Mouse (Mus musculus): ENCODE results near the gene Gm21876. TPM values are rescaled to one million over a fixed set of nuclear protein-coding genes. Genes with fewer than 3 reads are reported as not detected.
"Not testable (repeated sequence)": the region's sequence is repeated elsewhere in the genome, so short reads cannot be mapped to it uniquely, and the experiment has no call there.

The Gm21876 gene
- polyA plus RNA-seq (2015; fragmentation: Nextera tagmentation; extraction: Ambion mirVana) = not detected in 2 replicates

DNA sequence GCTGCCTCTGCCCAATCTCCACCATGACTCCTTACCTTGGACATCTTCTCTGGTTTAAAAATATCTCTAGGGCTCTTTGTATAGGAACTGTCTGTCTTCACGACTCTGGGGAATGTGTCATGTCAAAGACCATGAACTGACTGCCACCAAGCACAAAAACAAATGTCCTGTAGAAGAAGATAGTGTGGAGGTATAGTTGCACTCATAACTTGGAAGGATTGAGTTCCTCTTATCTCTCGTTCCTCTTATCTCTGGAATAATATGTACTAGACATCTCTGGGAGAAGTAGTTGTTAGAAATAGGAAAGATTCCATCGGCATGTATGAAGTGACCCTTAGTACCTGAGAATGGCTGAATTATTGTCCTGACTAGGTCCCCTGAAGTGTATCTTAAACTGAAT is at the start of gene Gm21876:
Gm21876 (minus strand) TSS at position 101 of the 400 bp plus-strand sequence.
- ATAC-seq (ENCODE audit: extremely low read depth, insufficient number of reproducible peaks, low FRiP score, low TSS enrichment) = no peak
- Histone ChIP-seq H3K27me3 (replicated peaks) (no peaks in the 10 kb centered on the region), H3K27ac (replicated peaks) (no peak within 1 kb of the TSS), H3K9ac (no peak within 1 kb of the TSS), H3K36me3 (no peaks in the 10 kb centered on the region), H3K4me2 (no peak within 1 kb of the TSS), H3K4me1 (no peaks in the 10 kb centered on the region), H3K9me3 (no peaks in the 10 kb centered on the region), H3K4me3 (no peak within 1 kb of the TSS)
- 58% methylated on average over 3 of the region's 3 CpGs for WGBS

DNA sequence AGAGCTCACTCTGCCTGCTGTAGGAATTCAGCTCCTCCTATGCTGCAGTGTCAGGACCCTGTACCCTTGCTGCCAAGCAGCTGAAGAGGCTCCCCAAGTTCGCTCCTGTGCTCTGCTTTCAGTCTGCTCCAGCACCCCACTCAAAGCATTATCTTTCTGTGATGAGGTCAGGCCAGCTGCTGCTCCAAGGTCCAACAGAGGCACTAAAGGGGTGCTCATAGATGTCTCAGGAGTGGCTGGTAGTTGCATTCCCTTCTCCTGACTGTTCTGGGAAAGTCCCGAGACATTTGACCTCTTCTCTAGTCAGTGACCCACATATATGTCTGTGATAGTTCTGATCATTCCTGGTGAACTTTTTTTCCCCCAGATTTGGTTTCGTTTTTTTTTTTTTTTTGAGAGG is 45.0 kb upstream of the Gm21876 start:
- H3K9me3 ChIP-seq = no peaks in the 10 kb centered on the region
- H3K9ac ChIP-seq = no peak overlapping the region
- no peak for ATAC-seq (ENCODE audit: extremely low read depth, insufficient number of reproducible peaks, low FRiP score, low TSS enrichment)
- H3K36me3 ChIP-seq = no peaks in the 10 kb centered on the region
- no peaks in the 10 kb centered on the region for H3K4me1 ChIP-seq
- H3K27me3 ChIP-seq (replicated peaks) = no peaks in the 10 kb centered on the region
- 50% methylated on average over 3 of the region's 3 CpGs for WGBS
- H3K4me3 ChIP-seq = no peak overlapping the region
- H3K4me2 ChIP-seq = no peak overlapping the region
- no peak overlapping the region for H3K27ac ChIP-seq (replicated peaks)

DNA sequence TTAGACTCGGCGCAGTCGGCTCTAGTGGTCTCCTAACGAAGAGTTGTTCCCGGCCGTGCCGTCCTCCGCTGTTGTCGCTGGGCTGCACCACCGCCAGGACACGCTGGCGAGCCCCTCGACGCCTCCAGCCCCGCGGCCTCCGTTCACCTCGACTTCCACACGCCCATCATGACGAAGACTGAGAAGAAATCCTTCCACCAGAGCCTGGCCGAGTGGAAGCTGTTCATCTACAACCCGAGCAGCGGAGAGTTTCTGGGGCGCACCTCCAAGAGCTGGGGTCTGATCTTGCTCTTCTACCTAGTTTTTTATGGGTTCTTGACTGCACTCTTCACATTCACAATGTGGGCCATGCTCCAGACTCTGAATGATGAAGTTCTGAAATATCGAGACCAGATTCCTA is 28.8 kb downstream of the Gm21876 start:
- not testable (repeated sequence) for H3K36me3 ChIP-seq; H3K9ac ChIP-seq; H3K27me3 ChIP-seq (replicated peaks); H3K4me3 ChIP-seq; H3K27ac ChIP-seq (replicated peaks); ATAC-seq (ENCODE audit: extremely low read depth, insufficient number of reproducible peaks, low FRiP score, low TSS enrichment); H3K4me1 ChIP-seq; H3K4me2 ChIP-seq; H3K9me3 ChIP-seq
- WGBS = 88% methylated on average over 25 of the region's 25 CpGs

Other genes starting within 250 kb of the Gm21876 start
- 2.5 and 3.8 TPM in 2 replicates for gene Cfp, start 244.1 kb downstream of the Gm21876 start, polyA plus RNA-seq (2015; fragmentation: Nextera tagmentation; extraction: Ambion mirVana)
- gene Elk1, start 225.0 kb downstream of the Gm21876 start, polyA plus RNA-seq (2015; fragmentation: Nextera tagmentation; extraction: Ambion mirVana) = 9.9 and 11.1 TPM in 2 replicates
- 46.6 and 56.5 TPM in 2 replicates for gene Uxt, start 213.6 kb downstream of the Gm21876 start, polyA plus RNA-seq (2015; fragmentation: Nextera tagmentation; extraction: Ambion mirVana)
- gene Zfp182, start 113.3 kb downstream of the Gm21876 start, polyA plus RNA-seq (2015; fragmentation: Nextera tagmentation; extraction: Ambion mirVana) = 3.3 and 3.5 TPM in 2 replicates
- gene Spaca5, start 107.2 kb downstream of the Gm21876 start, polyA plus RNA-seq (2015; fragmentation: Nextera tagmentation; extraction: Ambion mirVana) = not detected in 2 replicates
- 0.60 and 1.2 TPM in 2 replicates for gene Zfp300, start 86.1 kb downstream of the Gm21876 start, polyA plus RNA-seq (2015; fragmentation: Nextera tagmentation; extraction: Ambion mirVana)
- not detected in 2 replicates for gene Ssxa1, start 59.8 kb downstream of the Gm21876 start, polyA plus RNA-seq (2015; fragmentation: Nextera tagmentation; extraction: Ambion mirVana)